Mouse (Mus musculus) forebrain, embryonic 14.5 days (tissue): ENCODE results near the gene Sept9. TPM values are rescaled to one million over a fixed set of nuclear protein-coding genes. Genes with fewer than 3 reads are reported as not detected.
A peak's percentile ranks its signal among the peaks of the same experiment; 100 is the strongest.

Source experiments
- ATAC-seq: fragments of 200-750 bp; cut with Nextera tagmentation; 2 replicates; pipeline ENCODE4 v1.8.0; 2017; ENCODE audit warnings: mild to moderate bottlenecking, moderate library complexity
- DNase-seq: peaks from one replicate; pipeline ENCODE4 v3.0.0-alpha.2; 2015; ENCODE audit warnings: low spot score
- H3K27ac ChIP-seq: fragments of 300-500 bp; sonication (generic); 2 replicates; pipeline ENCODE4 v1.5.1; 2014; ENCODE audit warnings: low read depth, mild to moderate bottlenecking, control low read depth, low read length, moderate library complexity
- H3K27me3 ChIP-seq: fragments of 300-500 bp; sonication (generic); replicated peaks from 2 replicates; pipeline ENCODE4 v1.6.1; 2014; ENCODE audit warnings: low read length, control low read depth, mixed read lengths; ENCODE audit not compliant: control insufficient read depth, insufficient read depth
- H3K36me3 ChIP-seq: fragments of 300-500 bp; sonication (generic); 2 replicates; pipeline ENCODE4 v1.6.1; 2014; ENCODE audit warnings: low read length, control low read depth; ENCODE audit not compliant: control insufficient read depth, insufficient read depth
- H3K4me1 ChIP-seq: fragments of 300-500 bp; sonication (generic); 2 replicates; pipeline ENCODE4 v1.6.1; 2014; ENCODE audit warnings: antibody characterized with exemption, low read length, control low read depth; ENCODE audit not compliant: control insufficient read depth, insufficient read depth
- H3K4me2 ChIP-seq: fragments of 300-500 bp; sonication (generic); 2 replicates; pipeline ENCODE4 v1.6.1; 2014; ENCODE audit warnings: mild to moderate bottlenecking, control low read depth, low read length
- H3K4me3 ChIP-seq: fragments of 300-500 bp; sonication (generic); 2 replicates; pipeline ENCODE4 v1.5.1; 2014; ENCODE audit warnings: low read depth, low read length, control low read depth
- H3K9ac ChIP-seq: fragments of 300-500 bp; sonication (generic); 2 replicates; pipeline ENCODE4 v1.6.1; 2014; ENCODE audit warnings: mild to moderate bottlenecking, low read length, control low read depth, moderate library complexity
- H3K9me3 ChIP-seq: fragments of 300-500 bp; sonication (generic); replicated peaks from 2 replicates; pipeline ENCODE4 v1.6.1; 2016; ENCODE audit warnings: low read length, control low read depth, mixed read lengths; ENCODE audit not compliant: control insufficient read depth
- WGBS: fragments of 180-500 bp; shearing (Covaris S2); extraction: QIAGEN DNeasy Blood & Tissue Kit; methylation state at CpG from one replicate; pipeline ENCODE4 v1.1.7; 2014; 5-methylcytosine and 5-hydroxymethylcytosine counted together
- polyA plus RNA-seq: library from polyadenylated mRNA; unstranded; fragments of >200 nt; fragmentation: Nextera tagmentation; extraction: Ambion mirVana; gene quantifications from 2 replicates; pipeline ENCODE4 v1.2.1, GENCODE M21; 2014

Sept9 gene
- polyA plus RNA-seq, 1 experiment from 2014 or later, result 113 TPM

DNA sequence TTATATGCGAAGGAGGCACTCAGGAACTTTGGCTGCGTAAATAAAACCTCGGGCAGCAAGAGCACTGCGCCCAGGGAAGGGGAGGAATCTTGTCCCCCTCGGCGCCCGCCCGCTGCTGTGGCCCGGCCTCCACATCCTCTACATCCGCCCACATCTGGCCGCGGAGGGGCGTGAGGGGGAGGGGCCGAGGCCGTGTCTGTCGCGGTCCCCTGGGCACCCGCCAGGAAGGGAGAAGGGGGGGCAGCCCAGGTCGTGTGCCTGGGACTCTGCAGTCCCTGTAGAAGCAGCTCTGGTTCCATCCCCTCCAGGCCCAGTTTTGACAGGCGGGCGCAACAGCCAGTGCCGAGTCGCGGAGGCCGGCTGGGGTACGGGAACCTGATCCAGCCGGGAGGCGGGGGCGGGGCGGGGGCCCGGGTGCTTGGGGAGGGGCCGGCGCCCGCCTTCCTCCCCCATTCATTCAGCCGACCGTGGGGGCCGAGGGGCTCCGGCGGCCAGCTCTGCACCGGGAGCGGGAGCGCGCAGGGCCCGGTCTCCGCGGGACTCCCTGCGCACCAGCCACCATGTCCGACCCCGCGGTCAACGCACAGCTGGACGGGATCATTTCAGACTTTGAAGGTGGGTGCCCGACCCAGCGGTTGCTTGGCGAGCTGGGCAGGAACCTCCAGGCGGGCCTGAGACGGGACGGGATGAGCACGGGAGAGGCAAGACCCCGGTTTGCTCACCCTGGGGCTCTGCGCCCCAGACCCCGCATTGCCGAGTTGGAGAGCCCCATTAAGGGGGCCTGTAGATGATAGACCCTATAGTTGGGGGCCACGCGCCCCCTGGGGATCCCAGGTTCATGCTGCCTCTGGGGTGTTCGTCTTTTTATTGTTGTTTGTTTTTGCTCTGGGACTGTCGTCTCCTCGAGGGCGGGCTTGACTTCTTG is 66.8 kb downstream of the Sept9 start:
- H3K4me3 ChIP-seq, result peak overlapping the region; percentile 55
- no peaks in the 10 kb centered on the region for H3K36me3 ChIP-seq
- peak overlapping the region; percentile 72; the same call in 1 of the 2 replicates for H3K27ac ChIP-seq
- no peaks in the 10 kb centered on the region for H3K27me3 ChIP-seq
- H3K4me2 ChIP-seq, result peak overlapping the region; percentile 87
- H3K9me3 ChIP-seq, result no peaks in the 10 kb centered on the region
- DNase-seq (peak; percentile 72), ATAC-seq (peak; percentile 70)
- H3K9ac ChIP-seq, result peak overlapping the region; percentile 75
- H3K4me1 ChIP-seq, result peaks cover 43% of the 10 kb centered on the region
- under 1% methylated on average over 56 of the region's 69 CpGs for WGBS

DNA sequence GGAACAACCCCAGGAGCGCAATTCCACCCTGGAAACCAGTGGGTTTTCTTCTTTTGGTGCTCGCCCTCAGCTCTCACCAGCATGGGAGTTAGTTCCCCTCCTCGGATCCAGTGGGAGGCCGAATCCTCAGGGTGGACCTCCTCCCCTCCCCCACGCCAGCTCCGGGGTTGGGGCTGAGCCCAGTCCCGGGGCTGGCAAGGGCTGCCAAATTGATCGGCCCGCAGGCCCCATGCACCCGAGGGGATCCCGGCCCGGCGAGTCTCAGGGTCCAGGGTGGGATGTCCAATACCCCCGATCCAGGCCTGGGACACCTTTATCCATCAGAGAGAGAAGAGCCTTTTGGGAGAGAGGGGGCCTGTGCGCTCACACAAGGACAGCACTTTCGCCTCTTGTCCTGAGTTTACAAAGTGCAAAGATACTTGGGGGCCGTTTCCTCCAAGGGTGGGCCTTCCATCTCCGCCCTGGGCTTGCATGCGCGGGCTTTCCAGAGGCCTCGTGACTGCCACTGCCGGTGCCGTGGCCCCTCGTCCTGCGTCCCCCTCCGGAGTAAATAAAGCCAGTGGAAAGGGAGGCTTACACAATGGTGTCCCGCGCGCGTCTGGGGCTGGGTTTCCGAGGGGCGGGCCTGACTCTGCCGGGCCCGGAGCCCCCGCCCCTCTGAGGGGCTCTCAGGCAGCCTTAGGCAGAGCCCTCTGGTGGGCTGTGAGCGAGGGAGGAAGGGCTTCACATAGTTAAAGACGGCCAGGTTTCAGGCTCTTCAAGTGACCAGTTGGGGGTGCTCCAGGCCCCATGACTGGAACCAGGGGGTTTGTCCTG is 67.7 kb downstream of the Sept9 start:
- under 1% methylated on average over 37 of the region's 37 CpGs for WGBS
- peak overlapping the region; percentile 75 for H3K9ac ChIP-seq
- H3K9me3 ChIP-seq, result no peaks in the 10 kb centered on the region
- peaks cover 43% of the 10 kb centered on the region for H3K4me1 ChIP-seq
- H3K27ac ChIP-seq, result peak overlapping the region; percentile 72
- H3K36me3 ChIP-seq, result no peaks in the 10 kb centered on the region
- H3K4me2 ChIP-seq, result peak overlapping the region; percentile 87
- no peaks in the 10 kb centered on the region for H3K27me3 ChIP-seq
- ATAC-seq (peak; percentile 79), DNase-seq (peak; percentile 87)
- peak overlapping the region; percentile 55 for H3K4me3 ChIP-seq

GRCm38 (mm10) chr11:117267828-117268227 is 68.4 kb downstream of the Sept9 start:
- peak overlapping the region; percentile 55; the same call in 1 of the 2 replicates for H3K4me3 ChIP-seq
- H3K36me3 ChIP-seq, result no peaks in the 10 kb centered on the region
- no peaks in the 10 kb centered on the region for H3K27me3 ChIP-seq
- no peak overlapping the region; the same call in 1 of the 2 replicates for H3K27ac ChIP-seq
- DNase-seq (no peak), ATAC-seq (no peak)
- H3K9ac ChIP-seq, result peak overlapping the region; percentile 14; the same call in 1 of the 2 replicates
- peaks cover 43% of the 10 kb centered on the region for H3K4me1 ChIP-seq
- 27% methylated on average over 4 of the region's 4 CpGs for WGBS
- H3K4me2 ChIP-seq, result peak overlapping the region; percentile 87
- no peaks in the 10 kb centered on the region for H3K9me3 ChIP-seq

GRCm38 (mm10) chr11:117268304-117268956 is 69.0 kb downstream of the Sept9 start:
- H3K9me3 ChIP-seq, result no peaks in the 10 kb centered on the region
- no peaks in the 10 kb centered on the region for H3K36me3 ChIP-seq
- peak overlapping the region; percentile 87 for H3K4me2 ChIP-seq
- no peaks in the 10 kb centered on the region for H3K27me3 ChIP-seq
- H3K9ac ChIP-seq, result peak overlapping the region; percentile 35
- H3K4me3 ChIP-seq, result no peak overlapping the region
- H3K4me1 ChIP-seq, result peaks cover 43% of the 10 kb centered on the region
- DNase-seq (no peak), ATAC-seq (no peak)
- peak overlapping the region; percentile 60 for H3K27ac ChIP-seq
- WGBS, result 37% methylated on average over 10 of the region's 10 CpGs

- DNase-seq (peak; percentile 48), ATAC-seq (no peak)
- Histone ChIP-seq H3K36me3 (no peaks in the 10 kb centered on the region), H3K27me3 (no peaks in the 10 kb centered on the region), H3K4me3 (no peak overlapping the region), H3K9ac (peak overlapping the region; percentile 50; the same call in 1 of the 2 replicates), H3K4me1 (peaks cover 43% of the 10 kb centered on the region), H3K9me3 (no peaks in the 10 kb centered on the region), H3K27ac (peak overlapping the region; percentile 60), H3K4me2 (peak overlapping the region; percentile 87; the same call in 1 of the 2 replicates)
- 55% methylated on average over 8 of the region's 8 CpGs for WGBS
Measured at GRCm38 (mm10) chr11:117269053-117269702, 69.7 kb downstream of the Sept9 start.

GRCm38 (mm10) chr11:117269946-117270345 is 70.5 kb downstream of the Sept9 start:
- DNase-seq (peak; percentile 21), ATAC-seq (no peak)
- H3K9ac ChIP-seq, result no peak overlapping the region
- no peaks in the 10 kb centered on the region for H3K36me3 ChIP-seq
- peaks cover 37% of the 10 kb centered on the region for H3K4me1 ChIP-seq
- H3K4me2 ChIP-seq, result no peak overlapping the region
- H3K4me3 ChIP-seq, result no peak overlapping the region
- H3K9me3 ChIP-seq, result no peaks in the 10 kb centered on the region
- WGBS, result 66% methylated on average over 6 of the region's 6 CpGs
- no peak overlapping the region for H3K27ac ChIP-seq
- H3K27me3 ChIP-seq, result no peaks in the 10 kb centered on the region

- 67% methylated on average over 5 of the region's 5 CpGs for WGBS
- no peaks in the 10 kb centered on the region for H3K9me3 ChIP-seq
- no peak for ATAC-seq
- H3K9ac ChIP-seq, result no peak overlapping the region
- no peak overlapping the region for H3K4me3 ChIP-seq
- H3K4me2 ChIP-seq, result no peak overlapping the region
- no peak for DNase-seq
- H3K4me1 ChIP-seq, result peaks cover 3% of the 10 kb centered on the region; the same call in 1 of the 2 replicates
- H3K27ac ChIP-seq, result no peak overlapping the region
- H3K27me3 ChIP-seq, result no peaks in the 10 kb centered on the region
- no peaks in the 10 kb centered on the region for H3K36me3 ChIP-seq
Measured at GRCm38 (mm10) chr11:117274973-117275372, 75.5 kb downstream of the Sept9 start.

GRCm38 (mm10) chr11:117275999-117276398 is 76.5 kb downstream of the Sept9 start:
- H3K36me3 ChIP-seq, result no peaks in the 10 kb centered on the region
- H3K27me3 ChIP-seq, result no peaks in the 10 kb centered on the region
- no peak overlapping the region for H3K9ac ChIP-seq
- 28% methylated on average over 6 of the region's 6 CpGs for WGBS
- H3K9me3 ChIP-seq, result no peaks in the 10 kb centered on the region
- peak; percentile 25 for DNase-seq
- H3K4me1 ChIP-seq, result no peaks in the 10 kb centered on the region
- H3K4me2 ChIP-seq, result no peak overlapping the region
- no peak for ATAC-seq
- no peak overlapping the region for H3K4me3 ChIP-seq
- no peak overlapping the region for H3K27ac ChIP-seq
